Mouse (Mus musculus) left cerebral cortex, adult 2 months (tissue): ENCODE results near the gene Sox6. TPM values are rescaled to one million over a fixed set of nuclear protein-coding genes. Genes with fewer than 3 reads are reported as not detected.
"Not testable (repeated sequence)": the region's sequence is repeated elsewhere in the genome, so short reads cannot be mapped to it uniquely, and the experiment has no call there.

Source experiments
- DNase-seq, 2 experiments: peaks; one replicate each; pipeline ENCODE4 v3.0.0; 2021 to 2022; ENCODE audit warnings: low spot score in 2 of 2, mixed read lengths in 1 of 2; ENCODE audit errors: extremely low spot score in 1 of 2
- H3K27ac ChIP-seq: fragments of 200-600 bp; 2 replicates; pipeline ENCODE4 v1.8.1; 2022
- H3K4me3 ChIP-seq: fragments of 200-600 bp; 2 replicates; pipeline ENCODE4 v1.8.1; 2022
- CTCF ChIP-seq: fragments of 200-600 bp; IDR thresholded peaks from 2 replicates; pipeline ENCODE4 v1.8.1; 2022; ENCODE audit warnings: antibody characterized with exemption, mild to moderate bottlenecking, moderate library complexity
- intact Hi-C: fragments of 180-260 bp; cut with DNase I; formaldehyde crosslinking; loops from one replicate; pipeline ENCODE4 v1.15.1; 2025
- total RNA-seq, 2 experiments: library from RNA; stranded (reverse); gene quantifications; 2 replicates each; pipeline ENCODE4 v1.2.3; 2021

The Sox6 gene
- total RNA-seq, 2 experiments from 2014 or later = 29.7 to 32.7 TPM

DNA sequence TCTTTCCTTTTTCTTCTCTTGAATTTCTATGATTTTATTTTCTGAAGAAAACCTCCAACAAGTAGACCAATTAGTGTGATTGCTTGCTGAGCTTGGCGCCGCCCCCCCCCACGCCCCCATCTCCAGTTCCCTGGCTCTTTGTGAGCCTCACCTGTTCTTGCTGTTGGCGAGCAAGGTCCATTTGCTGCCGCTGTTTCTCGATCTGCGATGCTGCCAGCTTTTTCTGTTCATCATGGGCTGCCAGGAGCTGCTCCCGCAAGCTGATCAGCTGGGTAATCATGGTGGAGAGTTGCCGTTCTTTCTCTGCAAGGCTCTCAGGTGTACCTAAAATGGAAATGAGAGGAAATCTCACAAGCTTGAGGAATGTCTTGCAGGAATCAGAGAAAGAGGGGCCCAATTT lies 376.5 kb downstream of the Sox6 start:
- Histone ChIP-seq H3K27ac (no peak overlapping the region), H3K4me3 (no peak overlapping the region)
- no peak for TF ChIP-seq CTCF
- intact Hi-C loops = no loop called here
- DNase-seq = no peak

DNA sequence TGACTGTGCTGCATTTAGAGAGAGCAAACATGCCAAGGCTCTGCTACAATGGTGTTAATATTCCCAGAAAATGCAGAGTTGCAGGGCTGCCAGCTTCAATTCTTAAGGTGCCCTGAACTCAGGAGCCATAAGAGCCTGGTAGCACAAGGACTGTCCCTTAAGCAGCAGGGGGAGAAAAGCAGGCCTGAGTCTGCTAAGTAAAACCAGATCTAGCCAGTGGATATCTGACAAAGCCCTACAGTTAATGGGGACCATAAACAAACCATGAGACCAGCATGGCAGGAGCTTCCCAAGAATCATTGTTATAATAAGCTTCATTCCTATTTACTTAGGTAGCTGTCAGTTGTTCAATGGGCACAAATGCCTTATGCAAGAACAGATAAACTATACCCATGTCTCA lies 391.9 kb downstream of the Sox6 start:
- H3K4me3 ChIP-seq = no peak overlapping the region
- no peak for TF ChIP-seq CTCF
- no peak for DNase-seq
- intact Hi-C loops = no loop called here
- H3K27ac ChIP-seq = 0 out of 2 replicates have a peak overlapping the region, but pooled peaks have one; percentile 20

DNA sequence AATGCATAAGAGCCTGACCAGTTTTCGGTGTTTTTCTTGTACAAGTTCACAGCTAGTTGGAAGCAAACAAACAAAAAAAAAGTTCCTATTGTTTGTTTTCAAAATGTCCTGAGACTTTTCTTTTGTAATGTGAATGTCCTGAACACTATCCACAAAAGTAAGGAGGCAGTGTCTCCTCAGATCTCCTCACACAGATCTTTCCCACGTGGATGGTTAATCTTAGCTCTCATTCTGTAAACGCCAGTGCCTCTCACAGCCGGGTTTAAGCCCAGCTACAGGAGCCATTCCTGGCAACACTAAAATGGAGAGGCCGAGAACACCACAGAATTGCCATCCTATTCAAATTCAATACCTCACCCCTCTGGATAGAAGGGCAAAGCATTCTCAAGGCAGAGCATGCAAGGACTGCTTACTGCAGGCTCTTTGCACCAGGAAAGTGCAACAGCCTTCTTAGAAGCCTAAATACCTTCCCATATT lies 392.6 kb downstream of the Sox6 start:
- no peak for DNase-seq
- no peak for TF ChIP-seq CTCF
- Histone ChIP-seq H3K4me3 (no peak overlapping the region), H3K27ac (no peak overlapping the region)
- intact Hi-C loops = no loop called here

DNA sequence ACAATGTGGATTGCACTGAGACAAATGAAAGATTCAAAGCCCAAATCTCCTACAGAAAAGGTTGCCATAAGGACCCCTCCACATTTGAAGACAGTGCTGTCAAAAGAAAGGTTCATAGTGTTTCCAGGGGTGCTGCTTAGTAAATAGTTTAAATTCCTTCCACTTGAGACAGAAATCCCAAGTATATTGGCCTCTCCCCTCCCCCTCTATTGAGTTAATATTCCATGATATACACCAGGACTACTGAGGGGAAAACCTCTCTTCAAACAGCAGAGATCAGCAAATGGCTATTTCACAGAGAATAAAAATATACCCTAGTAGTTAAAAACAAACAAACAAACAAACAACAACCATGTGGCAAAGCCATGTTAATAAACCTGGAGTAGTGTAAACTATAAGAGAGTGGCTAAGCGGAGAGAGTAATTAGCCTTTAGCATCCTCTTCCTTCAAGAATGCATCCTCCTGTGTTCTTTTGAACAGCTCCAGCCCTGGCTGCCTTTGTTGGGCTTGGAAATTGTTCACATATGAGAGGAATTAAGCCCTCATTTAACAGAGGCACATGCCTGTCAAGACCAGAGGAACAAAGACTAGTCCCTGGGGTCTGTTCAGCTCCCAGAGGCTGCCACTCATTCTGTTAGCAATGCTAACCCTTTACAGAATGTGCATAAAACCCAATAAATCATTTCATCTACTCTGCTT lies 393.2 kb downstream of the Sox6 start:
- TF ChIP-seq CTCF = no peak
- DNase-seq = no peak
- intact Hi-C loops = no loop called here
- no peak overlapping the region for H3K4me3 ChIP-seq
- H3K27ac ChIP-seq = no peak overlapping the region

DNA sequence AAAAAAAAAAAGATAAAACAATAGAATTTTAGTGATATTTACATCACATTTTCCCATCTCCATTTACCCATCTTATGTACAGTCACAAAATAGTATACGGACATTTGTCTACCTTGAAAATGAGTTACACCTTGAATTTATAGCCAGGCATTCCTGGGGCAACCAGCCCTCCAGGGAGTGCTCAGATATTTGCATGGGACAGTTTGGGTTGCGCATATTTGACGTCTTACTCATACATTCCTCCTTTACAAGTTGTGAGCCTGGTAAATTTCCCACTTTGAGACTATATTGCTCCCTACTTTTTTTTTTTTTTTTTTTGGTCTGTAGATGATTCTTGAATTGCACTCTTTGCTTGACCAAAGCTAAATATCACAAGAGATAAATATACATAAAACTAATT lies 407.9 kb downstream of the Sox6 start:
- no peak for DNase-seq
- Histone ChIP-seq H3K27ac (no peak overlapping the region), H3K4me3 (no peak overlapping the region)
- no peak for TF ChIP-seq CTCF
- intact Hi-C loops = no loop called here

DNA sequence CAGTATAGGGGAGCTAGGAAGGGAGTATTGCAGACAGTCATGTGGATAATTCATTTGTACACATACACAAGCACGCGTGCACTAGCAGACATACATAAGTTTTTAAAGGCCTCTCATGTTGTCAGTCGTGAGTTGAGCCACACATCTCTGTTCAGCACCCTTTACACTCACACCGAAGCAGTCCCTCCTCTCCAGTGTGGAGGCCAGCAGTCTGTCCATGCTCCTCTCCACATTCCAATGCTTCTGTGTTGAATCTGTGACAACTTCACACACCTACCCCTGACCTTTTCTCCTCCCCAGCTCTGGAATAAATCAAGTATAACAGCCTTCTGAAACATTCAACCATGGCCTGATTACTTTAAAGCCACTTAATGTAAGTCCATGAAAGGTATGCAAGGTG lies 408.3 kb downstream of the Sox6 start:
- Histone ChIP-seq H3K4me3 (no peak overlapping the region), H3K27ac (no peak overlapping the region)
- DNase-seq = no peak
- TF ChIP-seq CTCF = no peak
- intact Hi-C loops = no loop called here

DNA sequence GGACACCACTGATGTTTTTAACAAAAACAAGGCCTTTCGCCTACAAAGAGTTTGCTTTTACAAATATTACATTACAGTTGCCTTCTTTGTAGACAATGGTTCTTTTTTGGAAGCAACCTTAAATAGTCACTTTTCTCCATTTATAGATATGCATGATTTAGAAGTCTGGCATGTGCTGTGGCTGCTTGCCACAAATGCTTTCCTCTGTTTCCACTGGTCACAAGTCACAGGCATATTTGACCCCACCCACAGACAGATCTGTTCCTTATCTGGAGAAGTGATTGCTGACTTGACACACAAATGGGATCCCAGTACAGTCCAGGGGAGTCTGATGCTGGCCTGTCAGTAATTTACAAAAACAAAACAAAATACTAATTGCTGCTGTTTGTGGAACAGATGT lies 409.8 kb downstream of the Sox6 start:
- intact Hi-C loops = no loop called here
- DNase-seq = no peak
- TF ChIP-seq CTCF = no peak
- H3K4me3 ChIP-seq = no peak overlapping the region
- H3K27ac ChIP-seq = no peak overlapping the region

DNA sequence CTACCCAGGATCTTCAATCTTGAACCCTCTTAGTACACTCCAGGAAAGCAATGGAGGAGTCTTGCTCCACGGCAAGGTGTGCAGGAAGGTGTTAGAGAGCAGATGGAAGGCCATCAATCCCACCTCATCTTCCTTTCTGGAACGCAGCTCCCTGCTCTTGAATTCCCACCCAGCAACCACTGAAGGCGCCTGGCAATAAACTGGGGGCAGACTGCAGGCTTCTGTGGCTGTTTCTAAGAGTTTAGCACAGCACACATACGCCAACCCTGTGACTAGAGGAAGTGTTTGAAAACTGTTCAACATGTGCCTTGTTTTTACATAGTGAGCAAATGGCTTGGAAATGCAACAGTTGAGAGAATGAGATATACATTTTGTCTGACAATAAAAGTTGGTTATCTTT lies 412.6 kb downstream of the Sox6 start:
- TF ChIP-seq CTCF = no peak
- H3K27ac ChIP-seq = no peak overlapping the region
- intact Hi-C loops = no loop called here
- DNase-seq = no peak
- H3K4me3 ChIP-seq = no peak overlapping the region

DNA sequence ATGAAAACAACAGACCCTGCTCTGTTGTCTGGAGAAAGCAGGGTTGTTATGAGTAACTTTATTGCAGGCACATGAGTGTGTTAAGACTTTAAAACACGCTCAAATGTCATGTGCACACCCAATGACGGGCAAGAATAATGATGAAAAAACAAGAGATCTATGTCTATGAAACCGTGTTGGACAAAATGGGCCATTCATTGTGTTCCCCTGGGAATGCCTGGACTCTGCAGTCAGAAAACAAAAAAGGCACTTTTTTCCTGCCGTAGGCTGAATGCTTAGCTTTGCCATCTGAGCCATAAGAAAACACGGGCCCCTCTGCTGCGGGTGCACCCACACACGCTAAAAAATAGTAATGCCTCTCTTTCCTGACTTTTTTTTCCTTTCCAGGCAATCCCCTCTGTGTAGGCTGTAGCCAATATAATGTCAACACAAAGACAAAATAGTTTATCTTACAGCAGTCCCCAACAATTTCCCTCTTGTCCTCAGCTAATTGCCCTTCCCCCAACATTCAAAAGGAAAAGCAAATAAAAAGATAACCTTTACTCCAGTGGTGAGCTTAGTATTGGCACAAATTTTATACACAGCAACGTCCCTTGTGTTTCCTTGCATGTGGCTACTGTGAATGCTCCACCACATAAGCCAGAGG lies 413.6 kb downstream of the Sox6 start:
- no peak for TF ChIP-seq CTCF
- Histone ChIP-seq H3K4me3 (no peak overlapping the region), H3K27ac (no peak overlapping the region)
- intact Hi-C loops = no loop called here
- no peak for DNase-seq

DNA sequence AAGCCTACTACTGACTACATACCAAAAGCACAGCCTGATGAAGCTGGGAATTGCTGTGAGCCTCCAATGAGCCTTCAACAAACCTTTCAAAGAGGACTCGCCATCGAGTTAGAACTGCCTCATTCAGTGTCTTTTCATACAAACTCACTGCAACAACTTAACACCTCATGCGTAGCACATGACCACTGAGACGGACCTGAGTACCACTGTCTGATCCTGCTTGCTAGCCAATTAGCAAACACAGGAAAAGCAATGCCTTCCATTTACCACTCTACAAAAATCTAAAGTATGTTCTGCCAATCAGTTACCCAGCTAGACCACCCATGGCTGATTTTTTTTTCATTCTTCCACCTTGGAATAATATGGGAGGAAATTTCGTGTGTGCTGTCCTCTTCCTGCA lies 414.1 kb downstream of the Sox6 start:
- no peak for DNase-seq
- Histone ChIP-seq H3K4me3 (no peak overlapping the region), H3K27ac (no peak overlapping the region)
- no peak for TF ChIP-seq CTCF
- intact Hi-C loops = no loop called here

DNA sequence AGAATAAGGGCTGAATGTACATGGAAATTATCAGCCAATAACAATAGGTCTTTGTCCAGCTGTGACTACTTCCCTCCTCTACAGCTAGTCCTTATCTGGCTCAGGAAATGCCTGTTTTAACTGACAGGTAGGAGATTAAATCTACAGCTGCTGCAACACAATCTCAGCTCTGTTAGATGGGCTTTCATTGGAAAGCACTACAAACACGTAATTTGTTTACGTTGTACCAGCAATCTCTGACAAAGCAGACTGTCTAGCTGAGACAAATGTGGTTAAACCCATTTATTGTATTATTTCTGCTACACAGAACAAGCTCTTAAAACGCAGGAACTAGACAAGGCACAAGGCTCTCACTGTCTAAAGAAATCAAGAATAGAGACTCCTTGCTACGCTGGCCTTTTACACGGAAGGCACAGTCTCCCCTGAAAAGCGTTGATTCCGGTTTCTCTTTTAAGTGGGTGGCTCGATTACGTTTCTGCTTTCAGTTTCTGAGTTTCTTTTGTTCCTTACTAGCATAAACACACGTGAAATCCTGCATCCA lies 422.8 kb downstream of the Sox6 start:
- DNase-seq = no peak
- Histone ChIP-seq H3K4me3 (peak overlapping the region; percentile 19), H3K27ac (peak overlapping the region; percentile 33; the same call in 1 of the 2 replicates)
- TF ChIP-seq CTCF = no peak
- intact Hi-C loops = no loop called here

DNA sequence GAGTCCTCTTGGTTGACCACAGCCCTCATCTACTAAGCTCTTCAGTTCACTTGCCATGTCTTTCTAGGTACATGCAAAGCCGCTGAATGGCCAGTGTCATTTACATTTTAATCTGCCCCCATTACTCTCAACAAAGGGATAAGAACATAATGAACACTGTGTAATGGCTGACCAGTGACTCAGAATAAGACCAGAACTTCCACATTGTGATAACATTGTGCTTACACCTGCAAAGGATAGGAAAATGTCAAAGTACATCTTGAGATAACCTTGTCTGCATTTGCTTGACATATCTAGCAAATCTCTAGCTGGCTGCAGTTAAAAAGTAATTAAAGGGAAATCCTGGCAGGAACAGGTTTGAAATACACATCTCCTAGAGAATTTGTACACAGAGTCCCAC lies 431.1 kb downstream of the Sox6 start:
- no peak for TF ChIP-seq CTCF
- no peak for DNase-seq
- intact Hi-C loops = no loop called here
- H3K27ac ChIP-seq = no peak overlapping the region
- no peak overlapping the region for H3K4me3 ChIP-seq

DNA sequence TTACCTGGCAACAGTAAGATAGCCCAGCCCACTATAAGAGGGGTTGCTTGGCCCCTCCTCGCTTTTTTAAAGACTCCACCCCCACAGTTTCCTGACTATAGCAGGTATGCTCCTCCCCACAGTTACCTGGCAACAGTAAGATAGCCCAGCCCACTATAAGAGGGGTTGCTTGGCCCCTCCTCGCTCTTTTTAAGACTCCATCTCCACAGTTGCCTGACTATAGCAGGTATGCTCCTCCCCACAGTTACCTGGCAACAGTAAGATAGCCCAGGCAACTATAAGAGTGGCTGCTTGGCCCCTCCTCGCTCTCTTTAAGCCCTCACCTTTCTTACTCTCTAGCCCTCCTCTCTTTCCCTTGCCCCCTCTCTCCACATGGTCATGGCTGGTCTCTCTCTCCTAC lies 432.5 kb downstream of the Sox6 start:
- H3K27ac ChIP-seq, H3K4me3 ChIP-seq, intact Hi-C loops, DNase-seq: not testable (repeated sequence)
